Comparison of ENCODE assay signal across 9 mouse cellular contexts in the genomic region with DNA sequence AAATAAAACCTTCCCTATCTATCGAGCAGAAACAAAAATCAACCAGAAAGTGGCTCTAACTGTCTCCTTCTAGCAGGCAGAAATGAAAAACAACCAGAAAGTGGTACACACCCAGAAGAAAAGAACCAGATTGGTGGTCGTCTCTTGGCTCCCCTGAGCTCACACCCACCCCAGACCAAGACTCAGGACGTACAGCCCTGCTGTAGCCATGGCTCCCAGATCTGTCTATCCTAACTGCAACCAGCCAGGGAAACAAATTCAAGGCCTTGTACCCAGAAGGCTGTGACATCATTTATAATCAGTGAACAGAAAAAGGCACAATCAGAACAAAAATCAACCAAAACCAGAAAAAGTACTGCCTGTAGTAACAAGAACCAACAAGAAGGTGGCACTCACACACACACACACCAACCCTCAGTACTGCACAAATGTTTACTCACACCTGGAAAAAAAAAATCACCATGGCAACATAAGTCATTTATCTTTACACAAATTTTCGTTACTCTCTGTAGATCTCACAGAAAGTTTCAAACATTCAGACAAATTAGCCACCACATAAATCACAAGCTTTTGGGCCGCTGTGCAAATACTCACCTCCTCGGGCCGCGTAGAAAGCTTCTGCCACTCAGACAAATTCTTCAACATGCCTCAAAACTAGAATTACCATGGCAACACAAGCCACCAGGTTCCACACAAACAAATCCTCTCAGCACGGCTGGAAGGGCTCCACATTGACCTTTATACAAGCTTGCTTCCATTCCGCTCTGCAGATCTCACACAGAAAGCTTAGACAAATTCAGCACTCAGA.
DNase-seq lines count a peak whose midpoint lies in the region; ATAC-seq and TF ChIP-seq lines count a peak whose summit lies in the region.
"Had no signal": no experiment of that assay in that cellular context is flagged by ENCODE, and none has a peak within 500 bp of the region (broad histone marks: within the 10 kb centered on the region; RNA-seq: fewer than 3 reads in every experiment).

No protein-coding gene starts in this region.

- in situ Hi-C loops in CH12.LX (cut with MboI; ENCODE audit: low pct_ligation_motif_present, low pct_unique_long_range_greater_than_20kb, low sequenced_read_pairs): no loop called here

- DNase-seq in frontal cortex, postnatal 25 days (ENCODE audit: low spot score in 2 of 2): no peak
- DNase-seq in CH12.LX (ENCODE audit: extremely low read depth): peak; percentile 15
- DNase-seq in fibroblast of lung, adult 2 months (ENCODE audit: low read depth): peak; percentile 49
- peak; percentile 34 for DNase-seq in limb, embryonic 10.5 days (ENCODE audit: low spot score)
- DNase-seq in gastrocnemius, adult 18-20 months (ENCODE audit: low spot score): no peak
- DNase-seq in heart, adult 11 months: no peak

- 66% methylated on average over 10 of the region's 10 CpGs for WGBS in limb, embryonic 10.5 days
- 30% methylated on average over 10 of the region's 10 CpGs for WGBS in neural tube, embryonic 13.5 days

- no peak overlapping the region for H3K9ac ChIP-seq in CH12.LX (ENCODE audit: insufficient read depth, low read depth)
- no peak overlapping the region for H3K9ac ChIP-seq in neural tube, embryonic 13.5 days
- H3K9ac ChIP-seq: heart, embryonic 15.5 days had no signal

- TF ChIP-seq CTCF in CH12.LX (conservative IDR thresholded peaks at IDR 0.05 in 1 of 2, IDR thresholded peaks at IDR 0.05 in 1 of 2; ENCODE audit: low read depth in 2 of 2, low read length in 2 of 2): peak in 1 of 2 experiments; percentile 52; a peak in 2 of 4 replicates

- no peaks in the 10 kb centered on the region for H3K36me3 ChIP-seq in CH12.LX (replicated peaks in 1 of 2; ENCODE audit: control insufficient read depth in 1 of 2, insufficient read depth in 1 of 2, low read length in 1 of 2)
- no peaks in the 10 kb centered on the region for H3K36me3 ChIP-seq in limb, embryonic 10.5 days
- H3K36me3 ChIP-seq in neural tube, embryonic 13.5 days: no peaks in the 10 kb centered on the region
- H3K36me3 ChIP-seq: heart, embryonic 15.5 days had no signal

- H3K9me3 ChIP-seq in CH12.LX (replicated peaks; ENCODE audit: low read length): no peaks in the 10 kb centered on the region
- H3K9me3 ChIP-seq in limb, embryonic 10.5 days (replicated peaks): no peaks in the 10 kb centered on the region
- no peaks in the 10 kb centered on the region for H3K9me3 ChIP-seq in neural tube, embryonic 13.5 days
- H3K9me3 ChIP-seq: heart, embryonic 15.5 days had no signal

- peak; percentile 81 for ATAC-seq in frontal cortex, adult (ENCODE audit: low TSS enrichment)
- ATAC-seq in neural tube, embryonic 13.5 days (ENCODE audit: low read depth): peak; percentile 69

- H3K4me2 ChIP-seq in CH12.LX (ENCODE audit: insufficient read depth, low read depth, poor library complexity, severe bottlenecking): no peak overlapping the region
- peak overlapping the region; percentile 26 for H3K4me2 ChIP-seq in neural tube, embryonic 13.5 days
- H3K4me2 ChIP-seq: heart, embryonic 15.5 days had no signal

- no peak overlapping the region for H3K4me3 ChIP-seq in CH12.LX (replicated peaks in 1 of 3; ENCODE audit: low read depth in 2 of 3, low read length in 2 of 3, poor library complexity in 1 of 3)
- no peak overlapping the region for H3K4me3 ChIP-seq in limb, embryonic 10.5 days
- H3K4me3 ChIP-seq in neural tube, embryonic 13.5 days: no peak overlapping the region
- H3K4me3 ChIP-seq: heart, embryonic 15.5 days had no signal

- H3K79me2 ChIP-seq in CH12.LX (replicated peaks; ENCODE audit: control insufficient read depth, extremely low read depth, insufficient read depth, poor library complexity, severe bottlenecking): no peaks in the 10 kb centered on the region

- TF ChIP-seq EP300 in CH12.LX (IDR thresholded peaks at IDR 0.05; ENCODE audit: low read length): no peak

- H3K27me3 ChIP-seq in CH12.LX (replicated peaks): no peaks in the 10 kb centered on the region
- H3K27me3 ChIP-seq in limb, embryonic 10.5 days (ENCODE audit: low read depth, poor library complexity, severe bottlenecking): no peaks in the 10 kb centered on the region
- no peaks in the 10 kb centered on the region for H3K27me3 ChIP-seq in neural tube, embryonic 13.5 days
- H3K27me3 ChIP-seq: heart, embryonic 15.5 days had no signal

- no peaks in the 10 kb centered on the region for H3K4me1 ChIP-seq in CH12.LX (ENCODE audit: control insufficient read depth in 1 of 2, insufficient read depth in 2 of 2)
- H3K4me1 ChIP-seq in limb, embryonic 10.5 days: peaks cover 19% of the 10 kb centered on the region
- H3K4me1 ChIP-seq in neural tube, embryonic 13.5 days (replicated peaks): peaks cover 11% of the 10 kb centered on the region
- H3K4me1 ChIP-seq: heart, embryonic 15.5 days had no signal

- TF ChIP-seq RAD21 in CH12.LX (IDR thresholded peaks at IDR 0.05; ENCODE audit: low read depth, low read length): peak; percentile 34

- TF ChIP-seq POLR2A in CH12.LX (IDR thresholded peaks at IDR 0.05; ENCODE audit: low read depth, low read length): no peak

- dilution Hi-C loops in CH12.LX (cut with MboI; ENCODE audit: extremely low pct_ligation_motif_present, extremely low pct_unique_long_range_greater_than_20kb, low sequenced_read_pairs): no loop called here

- H3K27ac ChIP-seq in CH12.LX (ENCODE audit: insufficient read depth, low read depth): no peak overlapping the region
- H3K27ac ChIP-seq in limb, embryonic 10.5 days: no peak overlapping the region
- H3K27ac ChIP-seq in neural tube, embryonic 13.5 days (replicated peaks): 0 out of 2 replicates have a peak overlapping the region, but pooled peaks have one; percentile 18
- H3K27ac ChIP-seq: heart, embryonic 15.5 days had no signal

TF ChIP-seq in CH12.LX, 34 proteins besides CTCF, POLR2A, EP300 and RAD21:
- TF ChIP-seq ETS1 (conservative IDR thresholded peaks at IDR 0.05; ENCODE audit: low read depth, low read length) (no peak), TBP (conservative IDR thresholded peaks at IDR 0.05; ENCODE audit: low read depth, low read length) (no peak), NELFE (IDR thresholded peaks at IDR 0.05; ENCODE audit: low read depth, low read length) (no peak), JUND (conservative IDR thresholded peaks at IDR 0.05; ENCODE audit: low read depth, low read length) (no peak), SMC3 (IDR thresholded peaks at IDR 0.05; ENCODE audit: low read depth, low read length) (0 out of 2 replicates have a peak, but pooled peaks have one; percentile 28), NRF1 (IDR thresholded peaks at IDR 0.05; ENCODE audit: low read depth, low read length) (no peak), HCFC1 (IDR thresholded peaks at IDR 0.05; ENCODE audit: low read depth, low read length) (no peak), ZNF384 (IDR thresholded peaks at IDR 0.05; ENCODE audit: low read depth, low read length) (peak; percentile 67)

Comparison
In these comparisons a context has a peak if more than half of its experiments do, and no peak if none do; other contexts are left out.
1. DNase-seq: peak in CH12.LX (single experiment), fibroblast of lung, adult 2 months (single experiment) and limb, embryonic 10.5 days (single experiment); none in frontal cortex, postnatal 25 days (0 of 2), gastrocnemius, adult 18-20 months (single experiment) and heart, adult 11 months (single experiment).